Comparison of ENCODE assay signal across 9 mouse cellular contexts in the genomic region with DNA sequence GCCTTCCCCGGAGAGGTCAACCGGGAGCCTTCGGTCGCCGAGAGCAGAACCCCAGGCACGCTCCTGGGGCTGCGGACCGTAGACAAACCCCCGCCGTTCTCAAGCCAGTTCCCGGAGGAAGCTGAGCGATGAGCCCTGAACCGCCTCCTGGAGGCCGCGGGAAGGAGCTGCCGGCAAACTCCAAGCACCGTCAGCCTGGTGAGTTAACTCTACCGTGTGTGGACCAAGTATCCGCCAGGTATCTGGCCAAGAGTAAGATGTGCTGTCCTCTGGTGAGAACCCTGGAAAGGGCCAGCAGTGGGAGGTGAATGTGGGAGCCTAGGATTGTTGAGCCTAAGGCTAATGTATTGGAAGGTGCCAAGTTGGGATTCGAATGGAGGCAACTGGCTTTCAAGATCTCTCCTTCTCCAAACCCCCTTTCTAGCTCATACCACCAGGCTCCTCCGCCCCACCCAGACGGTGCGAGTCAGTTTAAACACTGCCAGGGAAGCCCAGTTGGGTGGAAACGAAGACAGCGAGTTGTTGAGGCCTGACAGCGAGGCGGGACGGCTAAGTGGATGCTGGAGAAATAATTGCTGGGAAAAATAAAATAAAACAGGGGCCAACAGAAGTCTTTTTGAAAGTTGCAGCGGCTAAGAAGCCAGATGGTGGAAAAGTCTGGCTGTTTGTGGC. TPM values are rescaled to one million over a fixed set of nuclear protein-coding genes. Genes with fewer than 3 reads are reported as not detected.
DNase-seq lines count a peak whose midpoint lies in the region; ATAC-seq and TF ChIP-seq lines count a peak whose summit lies in the region.
"Had no signal": no experiment of that assay in that cellular context is flagged by ENCODE, and none has a peak within 500 bp of the region (broad histone marks: within the 10 kb centered on the region; RNA-seq: fewer than 3 reads in every experiment).

No protein-coding gene starts in this region.

- peaks cover 92% of the 10 kb centered on the region for H3K27me3 ChIP-seq in kidney, embryonic 15.5 days
- H3K27me3 ChIP-seq in hindbrain, postnatal 0 days (ENCODE audit: insufficient read depth, low read length), result peaks cover 70% of the 10 kb centered on the region
- peaks cover 89% of the 10 kb centered on the region for H3K27me3 ChIP-seq in neural tube, embryonic 11.5 days (ENCODE audit: control insufficient read depth, insufficient read depth, low read length)

- peak overlapping the region; percentile 39 for H3K4me3 ChIP-seq in kidney, embryonic 15.5 days (replicated peaks)
- peak overlapping the region; percentile 23 for H3K4me3 ChIP-seq in hindbrain, postnatal 0 days (ENCODE audit: low read length)
- H3K4me3 ChIP-seq in neural tube, embryonic 11.5 days (ENCODE audit: low read depth, low read length), result peak overlapping the region; percentile 29

- no peak overlapping the region for H3K9ac ChIP-seq in kidney, embryonic 15.5 days
- no peak overlapping the region for H3K9ac ChIP-seq in hindbrain, postnatal 0 days (replicated peaks; ENCODE audit: low read length)
- H3K9ac ChIP-seq in neural tube, embryonic 11.5 days (ENCODE audit: low read length), result peak overlapping the region; percentile 3; the same call in 1 of the 2 replicates

- no peaks in the 10 kb centered on the region for H3K36me3 ChIP-seq in kidney, embryonic 15.5 days
- no peaks in the 10 kb centered on the region for H3K36me3 ChIP-seq in hindbrain, postnatal 0 days (ENCODE audit: insufficient read depth, low read length)
- H3K36me3 ChIP-seq in neural tube, embryonic 11.5 days (ENCODE audit: control insufficient read depth, insufficient read depth, low read length), result no peaks in the 10 kb centered on the region

- 1% methylated on average over 29 of the region's 29 CpGs for WGBS in kidney, embryonic 15.5 days
- under 1% methylated on average over 29 of the region's 29 CpGs for WGBS in hindbrain, postnatal 0 days
- WGBS in neural tube, embryonic 11.5 days, result under 1% methylated on average over 29 of the region's 29 CpGs

- H3K4me2 ChIP-seq in kidney, embryonic 15.5 days, result peak overlapping the region; percentile 66
- peak overlapping the region; percentile 48 for H3K4me2 ChIP-seq in hindbrain, postnatal 0 days (ENCODE audit: low read depth, low read length)
- peak overlapping the region; percentile 55 for H3K4me2 ChIP-seq in neural tube, embryonic 11.5 days (ENCODE audit: low read depth)

- H3K9me3 ChIP-seq in kidney, embryonic 15.5 days (replicated peaks), result no peaks in the 10 kb centered on the region
- H3K9me3 ChIP-seq in hindbrain, postnatal 0 days (ENCODE audit: low read length), result no peaks in the 10 kb centered on the region
- no peaks in the 10 kb centered on the region for H3K9me3 ChIP-seq in neural tube, embryonic 11.5 days (ENCODE audit: control insufficient read depth, low read length)

- peak; percentile 51 for TF ChIP-seq CTCF in hindbrain, postnatal 0 days (IDR thresholded peaks at IDR 0.05; ENCODE audit: low read depth)

- no peak overlapping the region for H3K27ac ChIP-seq in kidney, embryonic 15.5 days
- no peak overlapping the region for H3K27ac ChIP-seq in hindbrain, postnatal 0 days
- no peak overlapping the region for H3K27ac ChIP-seq in neural tube, embryonic 11.5 days (ENCODE audit: low read depth, low read length)

- no peak for DNase-seq in kidney, adult 9 months
- peak; percentile 75 for DNase-seq in embryo, embryonic 9.5 days (ENCODE audit: extremely low spot score)
- DNase-seq in hindbrain, postnatal 0 days (ENCODE audit: low spot score), result peak; percentile 42
- peak; percentile 75 for DNase-seq in neural tube, embryonic 11.5 days (ENCODE audit: low spot score)
- DNase-seq in urinary bladder, adult 18-20 months (ENCODE audit: low spot score in 2 of 2), result no peak
- no peak for DNase-seq in urinary bladder, postnatal 4 days (ENCODE audit: low spot score in 2 of 2)
- DNase-seq in cerebellum, adult 11 months, result no peak

- peak; percentile 68 for ATAC-seq in kidney, embryonic 15.5 days (replicated peaks; ENCODE audit: low FRiP score)
- peak; percentile 52 for ATAC-seq in hindbrain, postnatal 0 days
- peak; percentile 58 for ATAC-seq in neural tube, embryonic 11.5 days (ENCODE audit: insufficient read depth, low FRiP score, low TSS enrichment)
- ATAC-seq: Patski had no signal

- H3K4me1 ChIP-seq in kidney, embryonic 15.5 days, result peaks cover 35% of the 10 kb centered on the region
- no peaks in the 10 kb centered on the region for H3K4me1 ChIP-seq in hindbrain, postnatal 0 days (ENCODE audit: insufficient read depth, low read length)
- H3K4me1 ChIP-seq in neural tube, embryonic 11.5 days (ENCODE audit: control insufficient read depth, insufficient read depth, low read length), result 0 out of 2 replicates have a peak, but pooled peaks cover 4% of the 10 kb centered on the region

RNA-seq across cellular contexts. Expression of a gene that starts 1.6 kb away (rescaled TPM):
- not detected in 2 replicates for polyA plus RNA-seq in kidney, embryonic 15.5 days (2015; fragmentation: Nextera tagmentation; extraction: Ambion mirVana)
- 0.05 TPM in 1 of 2 replicates, not detected in the other for total RNA-seq in hindbrain, postnatal 0 days (2014; rRNA removed)
- polyA plus RNA-seq in hindbrain, postnatal 0 days (2015; fragmentation: Nextera tagmentation; extraction: Ambion mirVana), result not detected in 2 replicates
- not detected in 2 replicates for polyA plus RNA-seq in neural tube, embryonic 11.5 days (2014; fragmentation: Nextera tagmentation; extraction: Ambion mirVana)
- polyA plus RNA-seq: Patski had no signal

Comparison
In these comparisons a context has a peak if more than half of its experiments do, and no peak if none do; other contexts are left out.
1. DNase-seq: peak in embryo, embryonic 9.5 days (single experiment), hindbrain, postnatal 0 days (single experiment) and neural tube, embryonic 11.5 days (single experiment); none in kidney, adult 9 months (single experiment), urinary bladder, adult 18-20 months (0 of 2), urinary bladder, postnatal 4 days (0 of 2) and cerebellum, adult 11 months (single experiment).
2. Peak in every context shown above with its lines, with median percentiles within 50 percentile points of each other: ATAC-seq, H3K4me2 ChIP-seq and H3K4me3 ChIP-seq.